Mouse (Mus musculus) myocyte (in vitro differentiated cells): ENCODE measurements around the gene 1300017J02Rik.

ENCODE experiments used
- CEBPB ChIP-seq: IDR thresholded peaks from 2 replicates; pipeline ENCODE4 v1.6.1; 2011; ENCODE audit warnings: mild to moderate bottlenecking, moderate library complexity; ENCODE audit not compliant: poor library complexity, insufficient read depth, severe bottlenecking
- E2F4 ChIP-seq: IDR thresholded peaks from one replicate; pipeline ENCODE4 v1.6.1; 2011; ENCODE audit warnings: mild to moderate bottlenecking, control low read depth, moderate library complexity; ENCODE audit not compliant: insufficient read depth
- MAX ChIP-seq: IDR thresholded peaks from one replicate; pipeline ENCODE4 v1.6.1; 2011; ENCODE audit warnings: low read depth, mild to moderate bottlenecking, control low read depth
- MYOD1 ChIP-seq, 3 experiments: IDR thresholded peaks; one replicate each; pipeline ENCODE4 v1.6.1; 2011; ENCODE audit warnings: control low read depth in 2 of 3, low read depth in 2 of 3, mild to moderate bottlenecking in 2 of 3, moderate library complexity in 1 of 3; ENCODE audit not compliant: insufficient read length in 2 of 3, control insufficient read depth in 1 of 3
- MYOG ChIP-seq, 3 experiments: IDR thresholded peaks; one replicate each; pipeline ENCODE4 v1.6.1; 2011; ENCODE audit warnings: control low read depth in 2 of 3, low read depth in 2 of 3, mild to moderate bottlenecking in 2 of 3; ENCODE audit not compliant: insufficient read length in 2 of 3, control insufficient read depth in 1 of 3, insufficient read depth in 1 of 3
- POLR2A ChIP-seq: IDR thresholded peaks from one replicate; pipeline ENCODE4 v1.6.1; 2011; ENCODE audit warnings: low read depth, mild to moderate bottlenecking, control low read depth, moderate library complexity; ENCODE audit not compliant: insufficient read length
- POLR2AphosphoS2 ChIP-seq: IDR thresholded peaks from one replicate; pipeline ENCODE4 v1.6.1; 2011; ENCODE audit warnings: low read depth, control low read depth; ENCODE audit not compliant: insufficient read length
- REST ChIP-seq: IDR thresholded peaks from one replicate; pipeline ENCODE4 v1.6.1; 2011; ENCODE audit warnings: mild to moderate bottlenecking, control low read depth, moderate library complexity; ENCODE audit not compliant: insufficient read depth, insufficient read length
- SRF ChIP-seq: IDR thresholded peaks from one replicate; pipeline ENCODE4 v1.6.1; 2011; ENCODE audit warnings: low read depth; ENCODE audit not compliant: control insufficient read depth, insufficient read length
- TCF12 ChIP-seq: IDR thresholded peaks from one replicate; pipeline ENCODE4 v1.6.1; 2011; ENCODE audit warnings: mild to moderate bottlenecking, control low read depth; ENCODE audit not compliant: poor library complexity, insufficient read depth, severe bottlenecking
- TCF3 ChIP-seq: IDR thresholded peaks from one replicate; pipeline ENCODE4 v1.6.1; 2011; ENCODE audit warnings: low read depth, control low read depth; ENCODE audit not compliant: insufficient read length
- USF1 ChIP-seq: IDR thresholded peaks from one replicate; pipeline ENCODE4 v1.6.1; 2011; ENCODE audit warnings: low read depth, mild to moderate bottlenecking, control low read depth, moderate library complexity

GRCm38 (mm10) chr9:103233006-103233395, 71.9 kb downstream of the 1300017J02Rik start:
- no peak for TF ChIP-seq POLR2A
- TF ChIP-seq REST: no peak
- TF ChIP-seq MAX: no peak
- no peak for TF ChIP-seq USF1
- TF ChIP-seq TCF12: no peak
- TF ChIP-seq CEBPB: no peak
- no peak for TF ChIP-seq POLR2AphosphoS2
- no peak for TF ChIP-seq MYOD1 (IDR thresholded peaks at IDR 0.05; ENCODE audit: control insufficient read depth in 1 of 3, insufficient read length in 2 of 3, low read depth in 2 of 3)
- TF ChIP-seq MYOG (IDR thresholded peaks at IDR 0.05; ENCODE audit: control insufficient read depth in 1 of 3, insufficient read depth in 1 of 3, insufficient read length in 2 of 3, low read depth in 2 of 3): no peak
- no peak for TF ChIP-seq E2F4
- no peak for TF ChIP-seq TCF3
- no peak for TF ChIP-seq SRF
